Mouse (Mus musculus): ENCODE data around the gene Fndc3b.
"Not testable (repeated sequence)": the region's sequence is repeated elsewhere in the genome, so short reads cannot be mapped to it uniquely, and the experiment has no call there.

Gene Fndc3b

DNA sequence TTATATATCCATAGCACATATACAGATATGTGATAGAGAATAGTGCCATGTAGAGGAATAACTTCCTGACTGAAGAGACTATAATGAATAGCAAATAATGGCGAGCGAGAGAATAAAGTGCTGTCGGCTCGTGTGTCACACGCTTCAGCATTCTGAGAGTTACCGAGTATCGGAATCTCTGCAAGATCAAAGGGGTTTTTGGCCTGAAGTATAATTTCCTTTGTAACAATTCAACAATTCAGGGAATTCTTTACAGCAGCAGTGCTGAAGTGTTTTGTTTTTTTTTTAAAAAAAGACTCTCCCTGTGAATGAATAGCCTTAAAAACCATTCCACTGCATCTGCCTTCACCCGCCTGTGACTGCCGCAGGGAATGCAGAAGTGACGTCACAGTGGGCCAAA, 294.3 kb downstream of the Fndc3b start:
- DNase-seq (ENCODE audit: low spot score in 2 of 2) = no peak

DNA sequence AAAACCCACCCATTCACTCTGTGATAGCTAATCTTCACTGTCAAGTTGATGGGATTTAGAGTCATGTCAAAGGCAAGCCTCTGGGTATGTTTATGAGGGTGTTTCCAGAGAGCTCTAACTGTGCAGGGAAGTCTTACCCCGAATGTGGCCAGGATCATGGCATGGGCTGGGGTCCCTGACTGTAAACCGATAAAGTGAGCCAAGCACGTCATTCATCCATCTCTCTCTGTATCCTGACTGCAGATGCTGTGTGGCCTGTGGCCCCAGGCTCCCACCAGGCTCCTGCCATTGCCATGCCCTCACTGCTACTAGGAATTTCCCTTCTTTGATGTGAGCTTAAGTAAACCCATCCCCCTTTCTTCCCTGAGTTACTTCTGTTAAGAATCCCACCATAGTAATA, 297.5 kb downstream of the Fndc3b start:
- no peak for DNase-seq (ENCODE audit: low spot score in 2 of 2)

DNA sequence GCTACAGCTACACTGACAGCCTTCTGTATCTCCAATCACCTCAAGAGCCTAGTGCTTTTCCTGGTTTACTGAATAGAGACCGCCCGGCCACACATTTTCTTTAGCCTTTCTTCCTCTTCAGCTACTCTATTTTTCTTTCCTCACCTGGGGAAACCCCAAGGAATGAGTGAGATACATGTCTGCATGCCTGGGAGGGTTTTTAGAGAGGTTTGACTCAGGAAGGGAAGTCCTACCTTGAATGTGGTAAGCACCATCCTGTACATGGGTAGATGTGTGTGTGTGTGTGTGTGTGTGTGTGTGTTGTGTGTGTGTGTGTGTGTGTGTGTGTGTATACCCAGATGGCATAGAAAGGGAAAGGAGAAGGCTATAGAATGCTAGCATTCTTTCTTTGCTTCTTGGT, 299.8 kb downstream of the Fndc3b start:
- no peak for DNase-seq (ENCODE audit: low spot score in 2 of 2)

DNA sequence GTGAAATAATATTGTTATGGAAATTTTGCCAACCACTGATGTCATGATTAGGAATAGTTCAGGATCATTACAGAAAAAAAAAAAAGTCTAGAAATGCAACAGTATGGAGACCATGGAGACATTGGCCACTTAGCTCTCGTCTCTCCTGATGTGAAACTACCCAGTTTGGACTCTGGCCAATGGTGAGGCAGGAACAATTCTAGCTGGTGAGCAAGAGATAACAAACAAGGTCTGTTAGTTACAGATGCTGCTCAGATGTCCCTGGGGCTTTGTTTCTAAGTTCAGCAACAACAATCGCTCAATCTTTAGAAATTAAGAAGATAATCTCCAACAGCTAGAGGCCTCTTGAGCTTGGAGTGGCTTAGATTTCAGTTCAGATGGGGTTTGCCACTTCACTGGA, 302.5 kb downstream of the Fndc3b start:
- DNase-seq (ENCODE audit: low spot score in 2 of 2) = no peak

DNA sequence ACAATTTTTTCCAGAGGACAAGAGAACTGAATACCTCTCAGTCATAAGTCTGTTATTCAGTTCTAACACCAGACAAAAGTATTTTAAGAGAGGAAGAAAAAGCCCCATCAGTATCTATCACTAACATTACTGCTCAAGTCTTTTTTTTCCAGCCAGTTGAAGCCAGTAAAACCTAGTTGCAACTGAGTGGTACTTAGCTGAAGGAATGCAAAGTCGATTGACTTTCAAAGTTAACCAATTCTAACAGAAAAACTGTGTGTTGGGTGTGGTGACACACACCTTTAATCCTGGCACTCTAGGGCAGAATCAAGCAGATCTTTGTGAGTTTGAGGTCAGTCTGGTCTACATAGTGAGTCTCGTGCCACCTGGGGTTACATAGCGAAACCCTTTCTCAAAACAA, 304.7 kb downstream of the Fndc3b start:
- no peak for DNase-seq (ENCODE audit: low spot score in 2 of 2)

DNA sequence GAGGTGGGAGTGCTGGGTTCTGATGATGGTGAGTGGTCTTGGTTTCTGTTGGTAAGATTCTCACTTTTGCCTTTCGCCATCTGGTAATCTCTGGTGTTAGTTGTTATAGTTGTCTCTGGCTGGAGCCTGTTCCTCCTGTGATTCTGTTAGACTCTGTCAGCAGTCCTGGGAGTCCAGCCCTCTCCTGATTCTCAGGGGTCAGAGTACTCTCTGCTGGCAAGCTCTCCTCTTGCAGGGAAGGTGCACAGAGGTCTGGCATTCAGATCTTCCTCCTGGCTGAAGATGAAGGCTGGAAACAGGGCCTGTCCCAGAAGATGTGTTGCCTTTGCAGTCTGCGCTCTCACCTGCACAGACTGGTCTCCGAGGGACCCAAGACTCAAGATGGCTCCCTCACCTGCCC, 310.1 kb downstream of the Fndc3b start:
- not testable (repeated sequence) for DNase-seq (ENCODE audit: low spot score in 2 of 2)

DNA sequence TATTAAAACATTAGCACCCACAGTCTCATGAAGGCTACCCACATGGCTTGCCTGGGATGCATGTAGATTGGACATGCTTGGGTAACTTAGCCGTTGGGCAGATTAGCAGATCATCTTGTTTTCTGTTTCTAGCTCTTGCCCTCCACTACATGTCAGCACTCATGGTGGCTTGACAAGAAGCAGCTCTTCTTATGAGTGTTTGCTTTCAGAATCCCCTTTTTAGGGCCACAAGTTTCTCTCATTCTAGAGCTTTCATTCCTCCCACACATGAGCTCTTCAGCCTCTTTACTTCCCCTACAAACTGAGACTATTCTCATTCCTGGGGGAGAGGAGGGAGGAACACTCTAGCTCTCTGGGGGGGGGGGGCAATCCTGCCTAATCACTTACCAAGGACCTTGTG, 321.2 kb downstream of the Fndc3b start:
- DNase-seq (ENCODE audit: low spot score in 2 of 2) = no peak

DNA sequence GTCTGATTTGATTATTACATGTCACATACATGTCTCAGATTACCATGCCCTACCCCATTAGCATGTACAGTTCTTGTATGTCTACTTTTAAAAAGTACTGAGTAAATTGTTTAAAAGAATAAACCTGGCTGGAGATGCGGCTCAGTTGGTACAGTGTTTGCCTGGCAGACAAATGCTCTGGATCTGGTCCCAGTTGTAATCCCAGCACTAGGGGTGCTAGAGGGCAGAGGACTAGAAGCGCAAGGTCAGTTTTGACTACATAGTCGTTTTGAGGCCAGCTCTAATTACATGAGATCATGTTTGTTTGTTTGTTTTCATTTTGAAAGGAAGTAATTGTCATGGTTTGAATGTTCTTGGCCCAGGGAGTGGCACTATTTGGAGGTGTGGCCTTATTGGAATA, 326.3 kb downstream of the Fndc3b start:
- DNase-seq (ENCODE audit: low spot score in 2 of 2) = no peak

DNA sequence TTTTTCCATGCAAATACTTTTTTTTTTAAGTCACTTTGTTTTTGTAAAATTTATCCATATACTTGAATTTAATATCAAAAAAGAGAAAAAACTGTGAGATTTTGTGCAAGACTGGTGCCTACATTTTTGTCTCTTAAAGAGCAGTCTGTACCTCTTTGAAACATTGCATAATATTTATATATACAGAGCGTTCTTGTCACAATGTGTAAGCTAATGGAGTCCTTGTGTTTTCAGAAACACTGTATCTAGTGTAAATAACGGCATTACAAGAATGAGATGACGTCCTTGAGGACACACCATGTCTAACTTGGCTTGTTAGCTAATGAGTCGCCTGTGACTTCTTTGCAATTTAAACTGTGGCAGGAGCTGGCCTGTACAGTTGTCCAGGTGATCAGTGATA, 333.2 kb downstream of the Fndc3b start:
- DNase-seq (ENCODE audit: low spot score in 2 of 2) = no peak

DNA sequence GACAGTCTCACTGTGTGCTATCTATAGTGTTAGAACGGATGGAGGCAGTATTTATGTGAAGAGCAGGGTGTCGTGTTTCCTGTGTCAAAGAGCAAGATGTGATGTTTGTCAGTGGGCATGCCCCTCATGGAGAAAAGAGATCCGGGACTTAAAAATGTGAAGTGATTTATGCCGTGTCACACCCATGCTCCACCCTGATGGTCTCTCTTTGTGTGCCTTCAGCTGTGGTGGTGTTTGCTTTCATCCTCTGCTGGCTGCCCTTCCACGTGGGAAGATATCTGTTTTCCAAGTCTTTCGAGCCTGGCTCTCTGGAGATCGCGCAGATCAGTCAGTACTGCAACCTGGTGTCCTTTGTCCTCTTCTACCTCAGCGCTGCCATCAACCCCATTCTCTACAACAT, 336.7 kb downstream of the Fndc3b start:
- no peak for DNase-seq (ENCODE audit: low spot score in 2 of 2)

DNA sequence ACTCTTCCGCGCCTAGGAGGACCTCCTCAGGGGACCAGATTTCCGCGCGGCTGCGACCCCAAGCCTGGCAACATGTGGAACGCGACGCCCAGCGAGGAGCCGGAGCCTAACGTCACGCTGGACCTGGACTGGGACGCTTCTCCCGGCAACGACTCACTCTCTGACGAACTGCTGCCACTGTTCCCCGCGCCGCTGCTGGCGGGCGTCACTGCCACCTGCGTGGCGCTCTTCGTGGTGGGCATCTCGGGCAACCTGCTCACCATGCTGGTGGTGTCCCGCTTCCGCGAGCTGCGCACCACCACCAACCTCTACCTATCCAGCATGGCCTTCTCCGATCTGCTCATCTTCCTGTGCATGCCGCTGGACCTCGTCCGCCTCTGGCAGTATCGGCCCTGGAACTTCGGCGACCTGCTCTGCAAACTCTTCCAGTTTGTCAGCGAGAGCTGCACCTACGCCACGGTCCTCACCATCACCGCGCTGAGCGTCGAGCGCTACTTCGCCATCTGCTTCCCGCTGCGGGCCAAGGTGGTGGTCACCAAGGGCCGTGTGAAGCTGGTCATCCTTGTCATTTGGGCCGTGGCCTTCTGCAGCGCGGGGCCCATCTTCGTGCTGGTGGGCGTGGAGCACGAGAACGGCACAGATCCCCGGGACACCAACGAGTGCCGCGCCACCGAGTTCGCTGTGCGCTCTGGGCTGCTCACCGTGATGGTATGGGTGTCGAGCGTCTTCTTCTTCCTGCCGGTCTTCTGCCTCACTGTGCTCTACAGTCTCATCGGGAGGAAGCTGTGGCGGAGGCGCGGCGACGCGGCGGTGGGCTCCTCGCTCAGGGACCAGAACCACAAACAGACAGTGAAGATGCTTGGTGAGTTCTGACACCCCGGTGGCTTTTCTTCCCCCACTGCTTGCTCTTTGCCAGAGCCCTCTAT, 339.1 kb downstream of the Fndc3b start:
- peak in 1 of 2 experiments; percentile 32 for DNase-seq (ENCODE audit: low spot score in 2 of 2)

DNA sequence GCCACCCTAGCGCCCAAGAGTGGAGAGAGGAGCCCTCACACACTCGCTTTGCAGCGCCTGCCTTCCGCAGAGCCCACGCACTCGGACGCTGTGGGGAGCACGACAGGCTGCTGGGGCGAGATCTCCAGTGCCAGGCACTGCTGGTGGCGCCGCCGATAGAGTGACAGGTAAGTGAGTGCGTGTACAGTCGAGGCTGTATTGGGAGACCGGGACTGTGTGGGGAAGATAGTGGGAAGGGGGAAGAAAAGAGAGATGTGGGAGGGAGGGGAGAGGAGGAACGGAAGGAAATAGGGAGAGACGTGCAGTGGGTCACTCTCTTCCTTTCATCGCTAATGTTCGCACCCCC, 339.9 kb downstream of the Fndc3b start, which contains the start of gene Ghsr:
Ghsr (plus strand) TSS at position 76 of the 346 bp plus-strand sequence.
- peak in 1 of 2 experiments; percentile 26 for DNase-seq (ENCODE audit: low spot score in 2 of 2)

DNA sequence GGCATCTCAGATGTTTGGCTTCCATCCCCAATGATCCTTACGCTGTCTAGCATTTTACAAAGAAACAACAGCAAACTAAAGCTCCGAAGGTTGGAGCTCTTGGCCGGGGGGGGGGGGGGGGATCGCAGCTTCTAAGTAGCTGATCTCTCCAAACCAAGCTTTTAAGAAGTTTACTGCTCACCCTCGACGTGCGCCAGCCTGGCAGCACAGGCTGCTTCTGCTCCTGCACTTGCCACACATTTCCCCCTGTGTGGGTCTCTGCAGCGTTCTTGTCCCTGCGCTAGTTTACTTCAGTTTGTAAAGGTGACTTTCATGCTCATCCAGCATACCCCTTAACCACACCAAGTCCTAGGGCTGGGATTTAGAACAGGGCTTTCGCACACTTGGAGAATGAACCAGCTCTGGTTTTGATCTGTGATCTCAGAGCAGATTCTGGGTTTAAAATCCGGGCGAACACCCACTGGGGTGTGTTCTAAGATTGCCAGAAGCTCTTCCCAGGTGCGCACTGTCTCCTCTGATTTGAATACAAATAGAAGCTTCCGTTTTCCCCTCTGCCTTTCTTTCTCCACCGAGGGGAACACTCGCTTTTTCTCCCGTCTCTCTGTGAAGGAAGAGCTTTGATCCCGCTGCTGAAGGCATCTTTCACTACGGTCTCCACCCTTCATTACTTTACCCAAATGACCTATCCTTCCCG, 340.4 kb downstream of the Fndc3b start:
- no peak for DNase-seq (ENCODE audit: low spot score in 2 of 2)

DNA sequence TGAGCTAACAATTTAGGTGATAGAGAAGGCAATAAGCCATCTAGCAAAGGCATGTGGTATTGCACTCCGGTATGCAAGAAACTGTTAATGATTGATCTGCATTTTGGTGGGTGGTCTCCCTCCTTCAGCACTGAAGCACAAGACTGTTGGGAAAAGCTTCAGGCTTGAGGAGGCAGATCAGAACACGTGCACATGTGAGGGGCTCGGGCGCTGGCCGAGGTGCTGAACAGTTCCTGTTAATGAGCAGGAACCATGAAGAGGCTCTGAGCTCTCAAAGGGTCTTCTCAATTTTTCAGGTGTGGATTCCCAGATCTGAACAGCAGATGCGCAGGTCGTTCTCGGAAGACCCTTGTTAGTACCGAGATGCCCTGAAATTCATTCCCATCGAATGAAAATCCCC, 341.0 kb downstream of the Fndc3b start:
- DNase-seq (ENCODE audit: low spot score in 2 of 2) = no peak
